ENCODE assay signal across 8 mouse cellular contexts in the genomic region with DNA sequence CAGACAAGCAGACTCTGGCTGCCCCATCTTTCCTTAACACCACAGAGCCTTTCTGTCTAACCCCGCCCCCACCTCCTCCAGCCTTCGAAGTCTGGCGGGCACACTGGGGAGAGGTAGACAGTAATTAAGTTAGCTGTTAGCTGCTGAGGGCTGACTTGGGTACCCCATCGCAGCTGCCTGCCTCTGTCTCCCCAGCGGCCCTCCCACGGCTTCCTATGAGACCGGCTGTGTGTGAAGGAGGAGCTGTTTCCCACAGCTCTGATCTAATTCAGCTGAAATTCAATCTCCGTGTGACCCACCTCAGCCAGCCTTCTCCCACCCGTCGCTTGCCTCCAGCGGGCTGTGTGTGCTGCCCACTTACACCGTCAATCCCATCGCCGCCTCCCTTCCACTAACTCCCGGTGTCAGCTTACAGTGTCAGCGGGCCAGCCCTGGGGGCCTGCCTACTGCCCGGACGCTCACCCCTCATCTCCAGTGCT.
A peak's percentile ranks its signal among the peaks of the same experiment; 100 is the strongest.
DNase-seq lines count a peak whose midpoint lies in the region; ATAC-seq lines count a peak whose summit lies in the region.

No protein-coding gene starts in this region.

- peaks cover 28% of the 10 kb centered on the region for H3K4me1 ChIP-seq in embryonic facial prominence, embryonic 14.5 days (ENCODE audit: control insufficient read depth, insufficient read depth, low read length)
- H3K4me1 ChIP-seq in heart, embryonic 13.5 days: peaks cover 54% of the 10 kb centered on the region

- H3K27me3 ChIP-seq in embryonic facial prominence, embryonic 14.5 days (replicated peaks; ENCODE audit: control insufficient read depth, insufficient read depth, low read length): no peaks in the 10 kb centered on the region
- no peaks in the 10 kb centered on the region for H3K27me3 ChIP-seq in heart, embryonic 13.5 days (replicated peaks)

- H3K4me3 ChIP-seq in embryonic facial prominence, embryonic 14.5 days (ENCODE audit: low read depth, low read length): peak overlapping the region; percentile 27
- peak overlapping the region; percentile 46 for H3K4me3 ChIP-seq in heart, embryonic 13.5 days

- ATAC-seq in embryonic facial prominence, embryonic 14.5 days (ENCODE audit: low read depth): peak; percentile 96
- peak; percentile 67; the same call in 1 of the 2 replicates for ATAC-seq in heart, embryonic 13.5 days (ENCODE audit: extremely low read depth, insufficient number of reproducible peaks, low FRiP score, low TSS enrichment)

- DNase-seq in ovary, adult 18-20 months (ENCODE audit: low spot score): peak; percentile 23
- no peak for DNase-seq in ovary, postnatal 14 days (ENCODE audit: low spot score)
- peak; percentile 95 for DNase-seq in embryonic facial prominence, embryonic 14.5 days (ENCODE audit: low spot score)
- DNase-seq in layer of hippocampus, adult 8-10 months (ENCODE audit: low spot score in 2 of 2): peak; percentile 10 to 18
- peak; percentile 11 for DNase-seq in lung, postnatal 14 days
- peak; percentile 32 for DNase-seq in right cerebral cortex, postnatal 14 days
- no peak for DNase-seq in cerebellum, adult 18-20 months

- peak overlapping the region; percentile 66 for H3K27ac ChIP-seq in embryonic facial prominence, embryonic 14.5 days (replicated peaks; ENCODE audit: low read depth, low read length)
- peak overlapping the region; percentile 78 for H3K27ac ChIP-seq in heart, embryonic 13.5 days (replicated peaks)

- H3K4me2 ChIP-seq in embryonic facial prominence, embryonic 14.5 days (ENCODE audit: low read depth, low read length): peak overlapping the region; percentile 65
- peak overlapping the region; percentile 72 for H3K4me2 ChIP-seq in heart, embryonic 13.5 days

- H3K36me3 ChIP-seq in embryonic facial prominence, embryonic 14.5 days (ENCODE audit: control insufficient read depth, insufficient read depth, low read length): no peaks in the 10 kb centered on the region
- H3K36me3 ChIP-seq in heart, embryonic 13.5 days: no peaks in the 10 kb centered on the region

- H3K9ac ChIP-seq in embryonic facial prominence, embryonic 14.5 days (ENCODE audit: low read depth, low read length): peak overlapping the region; percentile 41
- peak overlapping the region; percentile 65 for H3K9ac ChIP-seq in heart, embryonic 13.5 days

- under 1% methylated on average over 18 of the region's 18 CpGs for WGBS in embryonic facial prominence, embryonic 14.5 days
- 2% methylated on average over 18 of the region's 18 CpGs for WGBS in heart, embryonic 13.5 days

- H3K9me3 ChIP-seq in embryonic facial prominence, embryonic 14.5 days (ENCODE audit: control insufficient read depth, low read length): no peaks in the 10 kb centered on the region
- H3K9me3 ChIP-seq in heart, embryonic 13.5 days: no peaks in the 10 kb centered on the region

Comparison
In these comparisons a context has a peak if more than half of its experiments do, and no peak if none do; other contexts are left out.
1. DNase-seq: peak in ovary, adult 18-20 months (single experiment), embryonic facial prominence, embryonic 14.5 days (single experiment), layer of hippocampus, adult 8-10 months (2 of 2), lung, postnatal 14 days (single experiment) and right cerebral cortex, postnatal 14 days (single experiment); none in ovary, postnatal 14 days (single experiment) and cerebellum, adult 18-20 months (0 of 2).